Mouse (Mus musculus) embryonic facial prominence, embryonic 12.5 days (tissue): Measurements from ENCODE around the gene Git2. TPM values are rescaled to one million over a fixed set of nuclear protein-coding genes. Genes with fewer than 3 reads are reported as not detected.

Experiments used
- ATAC-seq: fragments of 200-750 bp; cut with Nextera tagmentation; 2 replicates; pipeline ENCODE4 v1.8.0; 2017; ENCODE audit not compliant: insufficient number of reproducible peaks, insufficient read depth, low FRiP score, low TSS enrichment
- H3K27ac ChIP-seq: fragments of 300-500 bp; sonication (generic); 2 replicates; pipeline ENCODE4 v1.5.1; 2016; ENCODE audit warnings: mild to moderate bottlenecking
- H3K27me3 ChIP-seq: fragments of 300-500 bp; sonication (generic); 2 replicates; pipeline ENCODE4 v1.6.1; 2016; ENCODE audit warnings: mild to moderate bottlenecking, moderate library complexity
- H3K36me3 ChIP-seq: fragments of 300-500 bp; sonication (generic); 2 replicates; pipeline ENCODE4 v1.6.1; 2016; ENCODE audit warnings: mild to moderate bottlenecking
- H3K4me1 ChIP-seq: fragments of 300-500 bp; sonication (generic); 2 replicates; pipeline ENCODE4 v1.6.1; 2016
- H3K4me2 ChIP-seq: fragments of 300-500 bp; sonication (generic); replicated peaks from 2 replicates; pipeline ENCODE4 v1.6.1; 2016; ENCODE audit warnings: mild to moderate bottlenecking, moderate library complexity
- H3K4me3 ChIP-seq: fragments of 300-500 bp; sonication (generic); 2 replicates; pipeline ENCODE4 v1.5.1; 2016; ENCODE audit warnings: mild to moderate bottlenecking
- H3K9ac ChIP-seq: fragments of 300-500 bp; sonication (generic); 2 replicates; pipeline ENCODE4 v1.6.1; 2016; ENCODE audit warnings: mild to moderate bottlenecking, moderate library complexity
- H3K9me3 ChIP-seq: fragments of 300-500 bp; sonication (generic); 2 replicates; pipeline ENCODE4 v1.6.1; 2016; ENCODE audit warnings: mild to moderate bottlenecking, moderate library complexity
- WGBS: fragments of 180-500 bp; shearing (Covaris S2); methylation state at CpG from one replicate; pipeline ENCODE4 v1.1.7; 2016; 5-methylcytosine and 5-hydroxymethylcytosine counted together
- polyA plus RNA-seq: library from polyadenylated mRNA; unstranded; fragments of >200 nt; fragmentation: Nextera tagmentation; extraction: Ambion mirVana; gene quantifications from 2 replicates; pipeline ENCODE4 v1.2.1, GENCODE M21; 2016

Git2 gene
- polyA plus RNA-seq, 1 experiment from 2014 or later: 48.2 TPM

DNA sequence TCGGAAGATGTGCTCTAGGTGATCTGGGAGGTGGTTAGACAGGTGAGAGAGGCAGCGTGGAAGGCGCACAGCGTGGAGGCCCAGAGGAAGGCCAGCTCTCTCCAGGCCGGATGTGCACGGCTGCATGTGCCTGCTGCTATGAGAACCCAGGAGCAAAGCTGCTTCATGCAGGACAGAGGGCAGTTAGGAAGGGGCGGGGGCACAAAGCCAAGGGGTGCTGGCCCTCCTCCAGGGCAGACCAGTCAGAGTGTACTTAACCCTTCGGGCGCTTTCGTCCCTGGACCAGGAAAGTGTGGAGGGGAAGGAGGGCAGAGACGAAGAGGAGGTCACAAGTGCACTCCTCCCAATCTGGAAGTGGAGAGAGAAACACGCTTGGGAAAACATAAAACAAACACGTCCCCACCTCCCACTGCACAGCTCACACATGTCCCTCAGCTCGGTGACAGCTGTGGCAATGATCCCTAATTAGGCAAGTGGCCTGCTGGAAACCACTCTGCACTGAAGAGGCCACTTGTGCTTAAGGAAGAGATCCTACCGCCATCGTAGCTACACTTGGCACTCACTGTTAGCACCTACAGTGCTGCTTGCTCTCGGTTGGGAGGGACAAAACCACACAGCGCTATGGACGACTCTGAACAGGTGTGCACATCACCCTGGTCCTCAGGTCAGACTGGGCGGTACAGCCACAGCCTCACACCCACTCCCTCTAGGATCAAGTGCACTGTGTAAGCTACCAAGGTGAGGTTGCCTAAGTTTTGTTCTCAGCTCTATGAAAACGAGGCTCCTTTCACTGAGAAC, 38.0 kb downstream of the Git2 start:
- WGBS: 82% methylated on average over 21 of the region's 21 CpGs
- H3K4me1 ChIP-seq: peaks cover 6% of the 10 kb centered on the region; the same call in 1 of the 2 replicates
- peaks cover 82% of the 10 kb centered on the region for H3K36me3 ChIP-seq
- H3K4me2 ChIP-seq: no peak overlapping the region
- no peak overlapping the region for H3K27ac ChIP-seq
- no peaks in the 10 kb centered on the region for H3K27me3 ChIP-seq
- no peak overlapping the region for H3K9ac ChIP-seq
- no peak for ATAC-seq
- H3K4me3 ChIP-seq: no peak overlapping the region
- H3K9me3 ChIP-seq: no peaks in the 10 kb centered on the region

DNA sequence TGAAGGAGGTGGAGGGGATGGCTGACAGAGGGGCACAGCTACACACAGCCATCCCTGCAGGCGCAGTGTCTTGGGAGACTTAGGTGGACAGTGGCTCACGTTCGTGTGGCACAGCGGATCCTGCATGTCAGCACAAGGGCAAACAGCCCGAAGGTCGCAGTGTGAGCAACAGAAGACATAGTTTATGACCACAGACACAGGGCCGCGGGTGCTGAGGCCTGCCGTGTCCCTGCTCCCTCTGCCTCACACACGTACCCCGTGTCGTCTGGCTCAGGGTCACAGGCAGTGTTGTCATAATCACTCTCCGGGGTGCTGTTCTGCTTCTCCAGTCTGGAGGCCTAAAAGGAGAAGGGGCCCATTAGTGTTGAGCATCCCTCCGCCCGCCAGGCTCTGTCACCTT, 41.7 kb downstream of the Git2 start:
- WGBS: 90% methylated on average over 15 of the region's 15 CpGs
- no peak for ATAC-seq
- Histone ChIP-seq H3K36me3 (peaks cover 88% of the 10 kb centered on the region), H3K4me2 (no peak overlapping the region), H3K4me3 (no peak overlapping the region), H3K9me3 (no peaks in the 10 kb centered on the region), H3K9ac (no peak overlapping the region), H3K27me3 (no peaks in the 10 kb centered on the region), H3K4me1 (no peaks in the 10 kb centered on the region; the same call in 1 of the 2 replicates), H3K27ac (no peak overlapping the region)

DNA sequence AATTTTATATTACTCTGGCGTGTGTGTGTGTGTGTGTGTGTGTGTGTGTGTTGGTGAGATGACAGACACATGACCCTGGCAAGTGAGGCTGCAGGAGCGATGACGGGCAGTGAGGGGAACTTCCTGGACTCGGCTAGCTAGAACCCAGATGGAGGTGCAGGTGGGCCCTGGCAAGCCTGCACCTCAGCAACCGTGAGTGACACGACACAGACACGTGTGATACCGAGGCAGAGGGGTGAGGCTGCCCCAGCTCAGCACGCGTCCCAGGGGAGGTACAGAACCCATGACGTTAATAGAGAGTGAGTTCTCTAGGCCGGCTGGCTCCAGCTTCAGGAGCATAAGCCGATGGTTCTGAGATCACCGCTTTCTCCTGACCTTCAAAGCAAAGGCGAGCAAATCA, 43.3 kb downstream of the Git2 start:
- peaks cover 80% of the 10 kb centered on the region for H3K36me3 ChIP-seq
- H3K9me3 ChIP-seq: no peaks in the 10 kb centered on the region
- H3K4me1 ChIP-seq: no peaks in the 10 kb centered on the region; the same call in 1 of the 2 replicates

DNA sequence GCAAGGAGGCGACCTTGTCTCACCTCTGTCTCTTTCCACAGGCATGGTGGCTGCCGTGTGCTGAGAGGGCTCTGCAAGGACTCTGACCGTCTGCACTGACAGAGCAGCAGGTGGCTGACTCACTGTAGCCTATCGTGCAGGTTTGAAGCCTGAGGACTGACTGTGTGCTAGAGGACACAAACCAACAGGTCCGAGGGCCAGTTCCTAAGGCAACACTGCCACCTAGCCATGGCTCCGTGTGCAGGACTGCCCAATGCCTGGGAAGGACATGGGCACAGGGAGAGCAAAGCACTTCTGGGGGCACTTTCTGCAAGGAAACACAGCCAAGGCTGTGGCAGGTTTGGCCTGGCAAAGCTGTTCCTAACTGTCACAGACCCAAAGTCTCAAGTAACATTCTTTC, 43.8 kb downstream of the Git2 start:
- no peak overlapping the region for H3K4me3 ChIP-seq
- no peaks in the 10 kb centered on the region; the same call in 1 of the 2 replicates for H3K4me1 ChIP-seq
- no peaks in the 10 kb centered on the region for H3K9me3 ChIP-seq
- WGBS: 65% methylated on average over 6 of the region's 6 CpGs
- no peak overlapping the region for H3K27ac ChIP-seq
- H3K36me3 ChIP-seq: peaks cover 75% of the 10 kb centered on the region
- H3K4me2 ChIP-seq: no peak overlapping the region
- no peak overlapping the region for H3K9ac ChIP-seq
- ATAC-seq: no peak
- H3K27me3 ChIP-seq: no peaks in the 10 kb centered on the region

More for the DNA sequence above, 43.3 kb downstream of the Git2 start:
- no peak for ATAC-seq
- H3K4me2 ChIP-seq: no peak overlapping the region
- no peaks in the 10 kb centered on the region for H3K27me3 ChIP-seq
- 83% methylated on average over 15 of the region's 15 CpGs for WGBS
- H3K4me3 ChIP-seq: no peak overlapping the region
- no peak overlapping the region for H3K27ac ChIP-seq
- no peak overlapping the region for H3K9ac ChIP-seq

DNA sequence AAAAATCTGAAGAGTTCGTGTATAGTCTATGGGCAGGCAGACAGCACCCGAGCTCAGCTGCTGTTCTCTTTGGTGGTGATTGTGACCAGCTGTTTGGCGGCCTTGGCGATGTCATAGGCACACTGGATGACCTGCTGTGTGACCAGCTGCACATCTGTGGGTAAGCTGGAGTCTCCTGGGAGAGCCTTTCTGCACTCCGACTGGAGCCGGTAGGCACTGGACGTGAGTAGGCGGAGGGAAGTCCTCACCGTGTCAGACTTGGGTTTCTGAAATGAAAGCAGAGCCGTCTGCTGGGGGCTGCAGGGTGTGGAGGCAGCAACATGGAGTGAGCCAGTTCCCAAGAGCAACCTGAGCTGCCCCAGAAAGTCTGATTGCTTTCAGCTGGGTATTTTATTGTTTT, 45.2 kb downstream of the Git2 start:
- no peaks in the 10 kb centered on the region; the same call in 1 of the 2 replicates for H3K4me1 ChIP-seq
- 35% methylated on average over 10 of the region's 10 CpGs for WGBS
- no peak overlapping the region for H3K4me2 ChIP-seq
- ATAC-seq: peak; percentile 49
- no peaks in the 10 kb centered on the region for H3K9me3 ChIP-seq
- 0 out of 2 replicates have a peak overlapping the region, but pooled peaks have one; percentile 51 for H3K27ac ChIP-seq
- H3K36me3 ChIP-seq: peaks cover 73% of the 10 kb centered on the region
- H3K4me3 ChIP-seq: no peak overlapping the region
- H3K27me3 ChIP-seq: no peaks in the 10 kb centered on the region
- H3K9ac ChIP-seq: no peak overlapping the region

DNA sequence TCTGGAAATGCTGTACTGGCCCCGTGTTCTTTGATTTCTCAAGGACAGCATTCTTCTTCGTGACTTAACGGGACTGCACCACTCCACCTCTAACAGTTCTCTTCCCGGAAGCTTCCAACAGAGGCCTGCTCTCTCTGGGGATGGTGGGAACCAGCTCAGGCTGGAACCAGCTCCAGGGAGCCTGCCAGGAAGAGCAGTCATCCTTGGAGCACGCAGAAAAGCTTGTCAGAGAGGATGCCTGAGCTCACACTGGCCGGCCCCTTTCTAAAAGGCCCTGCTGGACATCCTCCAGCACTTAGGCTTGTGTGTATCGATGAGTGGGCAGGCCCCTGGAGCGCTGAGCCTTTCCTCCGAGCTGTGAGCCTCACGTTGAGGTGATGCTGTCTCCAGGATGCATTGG, 47.2 kb downstream of the Git2 start:
- no peaks in the 10 kb centered on the region; the same call in 1 of the 2 replicates for H3K4me1 ChIP-seq
- H3K4me3 ChIP-seq: no peak overlapping the region
- WGBS: 83% methylated on average over 10 of the region's 10 CpGs
- H3K4me2 ChIP-seq: no peak overlapping the region
- peaks cover 70% of the 10 kb centered on the region for H3K36me3 ChIP-seq
- H3K27me3 ChIP-seq: no peaks in the 10 kb centered on the region
- no peak overlapping the region for H3K27ac ChIP-seq
- H3K9ac ChIP-seq: no peak overlapping the region
- H3K9me3 ChIP-seq: 0 out of 2 replicates have a peak, but pooled peaks cover 5% of the 10 kb centered on the region
- ATAC-seq: no peak

DNA sequence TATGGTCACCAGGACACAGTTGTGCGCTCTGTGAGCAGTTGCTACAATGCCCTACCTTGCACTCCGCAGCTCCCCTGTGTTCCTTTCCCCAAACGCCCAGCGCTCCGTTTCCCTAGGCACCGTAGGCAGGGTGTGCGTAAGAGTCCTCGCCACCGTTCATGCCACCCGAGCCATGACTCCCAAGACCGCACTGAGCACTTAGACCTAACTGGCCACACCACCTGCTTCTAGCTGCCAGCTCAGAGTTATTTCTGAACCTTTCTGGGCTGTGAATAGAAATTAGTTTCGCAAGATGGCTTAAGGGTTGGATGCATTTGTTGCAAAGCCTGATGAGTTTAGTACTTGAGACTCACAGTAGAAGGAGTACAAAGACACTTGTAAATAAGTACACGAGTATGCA, 52.5 kb downstream of the Git2 start:
- Histone ChIP-seq H3K27ac (0 out of 2 replicates have a peak overlapping the region, but pooled peaks have one; percentile 1), H3K4me2 (no peak overlapping the region), H3K9me3 (0 out of 2 replicates have a peak, but pooled peaks cover 5% of the 10 kb centered on the region), H3K27me3 (no peaks in the 10 kb centered on the region), H3K4me1 (no peaks in the 10 kb centered on the region), H3K4me3 (no peak overlapping the region), H3K36me3 (peaks cover 78% of the 10 kb centered on the region), H3K9ac (no peak overlapping the region)
- no peak for ATAC-seq
- WGBS: 93% methylated on average over 13 of the region's 13 CpGs

DNA sequence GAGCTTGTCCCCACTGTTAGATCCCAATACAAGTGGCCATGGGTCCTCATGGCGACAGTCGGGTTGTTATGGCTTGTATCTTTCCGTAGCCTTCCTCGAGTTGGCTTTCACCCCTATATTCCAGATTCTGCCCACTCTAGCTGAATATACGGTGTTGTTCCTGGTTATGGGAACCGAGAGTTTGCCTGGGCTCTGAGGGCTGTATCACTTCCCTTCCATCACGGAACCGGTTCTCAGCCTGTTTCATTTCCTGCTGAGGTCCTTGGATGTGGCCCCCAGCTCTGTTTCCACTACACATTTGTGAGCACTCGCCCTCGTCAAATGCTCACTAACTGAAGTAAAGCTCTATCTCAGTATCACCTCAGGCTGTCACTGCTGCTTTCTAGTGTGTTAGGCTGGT, 53.3 kb downstream of the Git2 start:
- ATAC-seq: no peak
- no peak overlapping the region for H3K27ac ChIP-seq
- H3K36me3 ChIP-seq: peaks cover 86% of the 10 kb centered on the region
- no peak overlapping the region for H3K9ac ChIP-seq
- H3K4me2 ChIP-seq: no peak overlapping the region
- H3K9me3 ChIP-seq: 0 out of 2 replicates have a peak, but pooled peaks cover 5% of the 10 kb centered on the region
- 94% methylated on average over 10 of the region's 10 CpGs for WGBS
- no peak overlapping the region for H3K4me3 ChIP-seq
- H3K4me1 ChIP-seq: no peaks in the 10 kb centered on the region
- H3K27me3 ChIP-seq: no peaks in the 10 kb centered on the region

DNA sequence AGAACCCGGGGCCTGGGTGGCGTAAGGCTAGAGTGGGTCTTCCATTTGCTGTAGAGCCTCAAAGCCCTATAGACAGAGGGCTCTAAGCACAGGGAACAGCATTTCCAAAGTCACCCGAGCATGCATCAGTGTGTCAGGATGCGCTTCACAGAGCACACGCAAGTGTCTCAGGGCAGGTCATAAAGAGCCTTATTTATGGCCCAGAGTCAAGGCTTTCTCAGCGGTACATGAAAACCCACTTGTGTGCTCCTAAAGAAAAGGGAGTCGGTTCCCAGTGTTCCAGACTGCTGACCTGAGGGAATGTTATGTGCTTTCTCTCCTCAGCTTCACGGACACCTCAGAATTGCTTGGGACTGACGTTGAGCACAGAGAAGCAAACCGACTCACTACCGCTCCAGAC, 54.5 kb downstream of the Git2 start:
- H3K4me3 ChIP-seq: no peak overlapping the region
- H3K27me3 ChIP-seq: no peaks in the 10 kb centered on the region
- no peak overlapping the region for H3K27ac ChIP-seq
- peaks cover 91% of the 10 kb centered on the region for H3K36me3 ChIP-seq
- H3K4me2 ChIP-seq: no peak overlapping the region
- no peak for ATAC-seq
- WGBS: 92% methylated on average over 11 of the region's 11 CpGs
- H3K9ac ChIP-seq: no peak overlapping the region
- 0 out of 2 replicates have a peak, but pooled peaks cover 5% of the 10 kb centered on the region for H3K9me3 ChIP-seq
- no peaks in the 10 kb centered on the region for H3K4me1 ChIP-seq

DNA sequence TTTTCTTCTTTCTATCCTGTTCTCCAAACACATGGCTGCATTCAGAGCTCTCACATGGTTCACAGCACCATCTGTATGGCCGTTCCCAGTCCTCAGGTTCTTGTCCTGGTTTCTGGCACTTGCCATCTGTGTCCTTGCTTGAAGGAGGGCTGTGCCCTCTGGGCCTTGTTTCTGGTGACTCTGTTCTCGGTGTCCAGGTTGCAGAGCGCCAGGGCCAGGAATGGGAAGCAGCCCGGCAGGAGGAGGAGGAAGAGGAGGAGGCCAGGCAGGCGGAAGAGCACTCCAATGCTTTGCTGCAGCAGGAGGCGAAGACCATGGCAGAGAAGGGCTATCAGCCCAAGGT, 55.4 kb downstream of the Git2 start:
- Histone ChIP-seq H3K9ac (no peak overlapping the region), H3K27me3 (no peaks in the 10 kb centered on the region), H3K4me2 (no peak overlapping the region), H3K4me3 (no peak overlapping the region), H3K27ac (no peak overlapping the region), H3K9me3 (0 out of 2 replicates have a peak, but pooled peaks cover 5% of the 10 kb centered on the region), H3K4me1 (no peaks in the 10 kb centered on the region), H3K36me3 (peaks cover 93% of the 10 kb centered on the region)
- WGBS: 92% methylated on average over 6 of the region's 6 CpGs
- ATAC-seq: no peak

DNA sequence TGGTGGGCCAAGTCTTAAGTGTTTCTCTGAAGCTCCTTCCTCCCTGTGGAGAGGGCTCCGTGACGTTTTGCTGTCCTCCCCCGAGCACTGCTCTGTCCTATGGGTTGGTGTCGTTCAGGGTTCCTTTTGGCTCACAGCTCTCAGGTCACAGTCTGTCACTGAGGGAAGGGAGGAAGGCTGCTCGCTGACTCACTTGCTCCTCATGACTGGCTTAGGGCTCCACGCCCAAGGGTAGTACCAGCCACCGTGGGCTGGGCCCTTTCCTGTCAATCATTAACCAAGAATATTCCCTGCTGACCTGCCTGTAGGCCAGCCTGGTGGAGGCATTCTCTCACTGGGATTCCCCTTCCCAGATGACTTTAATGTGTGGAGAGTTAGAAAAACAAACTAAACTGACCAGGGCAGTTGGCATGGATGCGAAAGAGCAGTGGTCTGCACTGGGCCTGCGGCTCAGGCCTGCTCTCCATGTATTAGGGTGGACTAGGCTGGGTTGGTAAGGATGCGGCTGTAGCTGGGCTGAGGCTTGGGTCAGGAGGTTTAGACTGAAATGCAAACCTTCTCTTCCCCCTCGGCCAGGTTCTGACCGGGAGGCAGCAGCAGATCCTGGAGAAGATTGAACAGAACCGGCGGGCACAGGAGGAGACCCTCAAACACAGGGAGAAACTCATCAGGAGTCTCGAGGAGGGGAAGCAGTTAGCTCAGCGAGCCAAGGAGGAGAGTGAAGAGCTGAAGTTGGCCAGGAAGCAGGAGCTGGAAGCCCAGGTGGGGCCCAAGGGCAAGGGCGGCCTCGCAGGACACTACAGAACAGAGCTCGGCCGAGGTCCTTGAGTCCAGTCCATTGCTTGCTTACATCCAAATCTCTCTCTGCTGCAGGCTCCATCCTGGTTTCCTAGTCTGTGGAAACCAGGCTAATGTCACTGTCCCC, 56.1 kb downstream of the Git2 start:
- no peak for ATAC-seq
- whole genome bisulfite sequencing: 89% methylated on average over 20 of the region's 20 CpGs

More for the DNA sequence above, 56.1 kb downstream of the Git2 start:
- Histone ChIP-seq H3K4me3 (no peak overlapping the region), H3K4me2 (no peak overlapping the region), H3K9ac (no peak overlapping the region), H3K9me3 (0 out of 2 replicates have a peak, but pooled peaks cover 3% of the 10 kb centered on the region), H3K36me3 (peaks cover 96% of the 10 kb centered on the region), H3K4me1 (no peaks in the 10 kb centered on the region), H3K27ac (no peak overlapping the region), H3K27me3 (no peaks in the 10 kb centered on the region)
